Mouse (Mus musculus) ES-Bruce4 (cell line): ENCODE results near the gene Wdr78. TPM values are rescaled to one million over a fixed set of nuclear protein-coding genes. Genes with fewer than 3 reads are reported as not detected.

ENCODE experiments used
- H3K27ac ChIP-seq: 2 replicates; pipeline ENCODE4 v1.5.1; 2012; ENCODE audit warnings: low read length, inconsistent platforms; ENCODE audit not compliant: insufficient read depth
- H3K27me3 ChIP-seq: 2 replicates; pipeline ENCODE4 v1.6.1; 2012; ENCODE audit warnings: mild to moderate bottlenecking, low read length, inconsistent platforms; ENCODE audit not compliant: control insufficient read depth, poor library complexity, insufficient read depth, severe bottlenecking
- H3K36me3 ChIP-seq: 2 replicates; pipeline ENCODE4 v1.6.1; 2012; ENCODE audit warnings: inconsistent platforms, mild to moderate bottlenecking, low read length, moderate library complexity; ENCODE audit not compliant: control insufficient read depth, poor library complexity, insufficient read depth, severe bottlenecking
- H3K4me1 ChIP-seq: one replicate; pipeline ENCODE4 v1.8.1; 2011; ENCODE audit warnings: low read length; ENCODE audit not compliant: control insufficient read depth, insufficient read depth
- H3K4me3 ChIP-seq: 2 replicates; pipeline ENCODE4 v1.5.1; 2011; ENCODE audit warnings: low read depth, mild to moderate bottlenecking, low read length
- H3K9ac ChIP-seq: 2 replicates; pipeline ENCODE4 v1.6.1; 2012; ENCODE audit warnings: low read depth, mild to moderate bottlenecking, inconsistent platforms; ENCODE audit not compliant: poor library complexity, severe bottlenecking
- H3K9me3 ChIP-seq: replicated peaks from 2 replicates; pipeline ENCODE4 v1.6.1; 2012; ENCODE audit warnings: mild to moderate bottlenecking, low read length, inconsistent platforms; ENCODE audit not compliant: control insufficient read depth, poor library complexity, insufficient read depth, severe bottlenecking
- CTCF ChIP-seq: IDR thresholded peaks from one replicate; pipeline ENCODE4 v1.8.1; 2011; ENCODE audit warnings: low read depth, low read length
- EP300 ChIP-seq: IDR thresholded peaks from 2 replicates; pipeline ENCODE4 v1.6.1; 2011; ENCODE audit warnings: low read depth, low read length; ENCODE audit not compliant: insufficient read depth
- POLR2A ChIP-seq: IDR thresholded peaks from one replicate; pipeline ENCODE4 v1.8.1; 2011; ENCODE audit warnings: low read length; ENCODE audit not compliant: insufficient read depth
- polyA plus RNA-seq: library from polyadenylated mRNA; stranded (reverse); fragments of >200 nt; gene quantifications from 2 replicates; pipeline ENCODE4 v1.2.4, GENCODE M21; 2011; ENCODE audit warnings: low read depth; ENCODE audit not compliant: missing spikeins, insufficient read depth, insufficient read length

The Wdr78 gene
- polyA plus RNA-seq, 1 experiment, result 1.8 TPM

DNA sequence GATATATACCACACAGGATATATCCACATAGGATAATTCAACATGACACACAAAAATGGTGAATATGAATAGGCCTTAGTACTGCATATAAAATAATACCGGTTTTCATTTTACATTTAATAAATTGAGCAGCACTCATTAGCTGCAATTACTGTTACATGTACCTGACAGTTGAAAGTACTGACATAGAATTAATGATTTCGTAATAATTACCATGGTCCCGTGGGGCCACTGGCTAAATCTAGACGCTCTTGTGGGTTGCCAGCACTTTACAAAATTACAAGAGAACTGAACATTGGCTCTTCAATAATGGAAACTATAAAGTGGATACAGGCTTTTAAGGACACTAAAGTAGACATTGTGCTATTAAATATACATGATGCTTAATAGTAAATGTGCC, 109.7 kb downstream of the Wdr78 start:
- Histone ChIP-seq H3K4me1 (no peaks in the 10 kb centered on the region), H3K27me3 (no peaks in the 10 kb centered on the region), H3K9ac (no peak overlapping the region), H3K27ac (no peak overlapping the region), H3K4me3 (no peak overlapping the region), H3K9me3 (no peaks in the 10 kb centered on the region), H3K36me3 (no peaks in the 10 kb centered on the region)
- TF ChIP-seq CTCF, result no peak
- TF ChIP-seq POLR2A, result no peak
- TF ChIP-seq EP300, result no peak

DNA sequence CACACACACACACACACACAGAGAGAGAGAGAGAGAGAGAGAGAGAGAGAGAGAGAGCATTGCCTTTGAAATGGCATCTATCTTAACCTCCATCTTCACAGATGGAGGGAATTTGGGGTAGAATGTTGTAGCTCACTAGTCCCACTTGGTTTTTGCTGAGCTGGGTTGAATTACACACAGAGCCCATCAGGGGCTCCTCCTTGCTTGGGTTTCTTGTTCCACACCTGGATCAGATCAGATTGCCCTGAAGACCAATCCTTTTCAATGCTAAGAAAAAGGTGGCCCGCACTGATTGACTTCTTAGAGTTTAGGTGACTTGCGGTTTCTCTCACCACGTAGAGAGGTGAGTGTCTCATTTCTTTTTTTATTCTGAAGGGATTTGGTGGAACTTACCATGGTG, 122.7 kb downstream of the Wdr78 start:
- no peak overlapping the region for H3K27ac ChIP-seq
- H3K27me3 ChIP-seq, result no peaks in the 10 kb centered on the region
- no peak overlapping the region for H3K9ac ChIP-seq
- H3K9me3 ChIP-seq, result no peaks in the 10 kb centered on the region
- no peaks in the 10 kb centered on the region for H3K36me3 ChIP-seq
- TF ChIP-seq CTCF (no peak), EP300 (no peak), POLR2A (no peak)
- no peak overlapping the region for H3K4me3 ChIP-seq
- no peaks in the 10 kb centered on the region for H3K4me1 ChIP-seq

DNA sequence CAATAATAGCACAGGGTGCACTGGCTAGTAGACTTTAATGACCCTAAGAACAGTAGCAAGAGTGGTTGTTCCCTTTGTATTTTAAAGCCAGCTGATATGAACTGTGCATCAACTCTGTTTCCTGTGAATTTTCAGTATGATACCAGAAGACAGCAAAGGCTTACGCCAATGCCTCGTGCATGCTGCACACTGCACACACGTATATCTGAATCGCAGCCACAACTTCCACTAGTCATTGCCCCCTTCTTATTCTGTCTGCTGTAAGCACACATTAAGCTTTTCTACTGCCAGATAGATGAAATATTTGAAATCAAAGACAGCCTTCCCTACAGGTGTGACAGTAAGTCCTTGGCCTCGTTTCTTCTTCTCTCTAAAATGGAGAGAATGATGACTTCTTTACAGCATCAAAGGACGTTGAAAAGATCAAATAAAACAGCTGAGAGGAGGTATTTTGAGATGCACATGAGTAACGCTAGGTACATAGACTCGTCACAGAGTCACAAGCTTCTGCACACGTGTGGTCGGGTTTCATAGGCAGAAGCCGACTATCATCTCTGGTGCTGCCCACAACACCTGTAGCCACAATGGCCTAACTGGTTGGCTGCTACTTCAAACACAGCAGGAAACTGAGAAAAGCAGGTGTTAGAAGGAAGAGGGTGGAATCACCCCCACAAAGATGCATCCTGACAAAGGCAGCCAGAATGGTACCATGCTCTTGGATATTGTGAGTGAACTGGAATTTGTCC, 123.6 kb downstream of the Wdr78 start:
- H3K36me3 ChIP-seq, result no peaks in the 10 kb centered on the region
- TF ChIP-seq CTCF, result no peak
- TF ChIP-seq POLR2A, result no peak
- no peak for TF ChIP-seq EP300
- H3K27me3 ChIP-seq, result no peaks in the 10 kb centered on the region
- no peaks in the 10 kb centered on the region for H3K9me3 ChIP-seq
- H3K4me3 ChIP-seq, result no peak overlapping the region
- no peak overlapping the region for H3K9ac ChIP-seq
- no peaks in the 10 kb centered on the region for H3K4me1 ChIP-seq
- H3K27ac ChIP-seq, result no peak overlapping the region

DNA sequence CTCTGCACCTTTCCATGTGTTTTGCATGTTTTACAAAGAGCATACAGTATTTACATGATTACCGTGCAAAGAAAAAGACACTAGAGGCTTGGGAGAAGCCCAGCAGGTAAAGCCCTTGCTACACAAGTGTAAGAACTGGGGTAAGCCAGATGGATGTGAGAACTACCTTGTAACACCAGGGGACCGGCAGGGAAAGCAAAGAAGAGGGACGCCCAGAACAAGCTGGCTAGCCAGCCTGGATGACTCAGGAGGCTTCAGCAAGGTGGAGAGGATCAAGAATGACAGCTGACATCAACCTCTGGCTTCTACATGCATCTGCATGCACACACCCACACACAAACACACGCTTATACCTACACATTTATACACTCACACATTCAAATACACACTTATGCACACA, 124.3 kb downstream of the Wdr78 start:
- H3K27ac ChIP-seq, result no peak overlapping the region
- no peaks in the 10 kb centered on the region for H3K4me1 ChIP-seq
- no peaks in the 10 kb centered on the region for H3K36me3 ChIP-seq
- no peak overlapping the region for H3K4me3 ChIP-seq
- no peaks in the 10 kb centered on the region for H3K27me3 ChIP-seq
- TF ChIP-seq CTCF, result no peak
- no peak for TF ChIP-seq EP300
- no peaks in the 10 kb centered on the region for H3K9me3 ChIP-seq
- no peak overlapping the region for H3K9ac ChIP-seq

DNA sequence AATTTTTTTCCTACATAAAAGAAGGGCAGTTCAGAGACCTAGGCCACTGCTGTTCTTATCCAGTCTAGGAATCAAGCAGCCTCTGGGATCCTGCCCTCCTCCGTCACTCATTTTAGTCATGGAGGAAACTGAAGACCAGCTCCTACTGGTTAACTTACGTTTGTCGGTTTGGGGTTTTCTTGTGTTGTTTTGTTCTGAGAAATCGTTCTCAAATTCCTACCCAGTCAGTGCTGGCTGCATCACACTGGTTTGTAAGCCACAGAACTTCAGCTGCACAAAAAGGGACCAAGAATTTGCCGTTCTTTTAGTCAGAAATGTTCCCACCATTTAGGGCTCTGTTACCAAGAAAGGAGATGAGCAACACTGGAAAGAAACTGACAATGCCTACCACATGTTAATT, 125.0 kb downstream of the Wdr78 start:
- Histone ChIP-seq H3K4me3 (no peak overlapping the region), H3K36me3 (no peaks in the 10 kb centered on the region), H3K9me3 (no peaks in the 10 kb centered on the region), H3K9ac (no peak overlapping the region), H3K27me3 (no peaks in the 10 kb centered on the region), H3K27ac (no peak overlapping the region), H3K4me1 (no peaks in the 10 kb centered on the region)
- no peak for TF ChIP-seq CTCF
- TF ChIP-seq EP300, result no peak

DNA sequence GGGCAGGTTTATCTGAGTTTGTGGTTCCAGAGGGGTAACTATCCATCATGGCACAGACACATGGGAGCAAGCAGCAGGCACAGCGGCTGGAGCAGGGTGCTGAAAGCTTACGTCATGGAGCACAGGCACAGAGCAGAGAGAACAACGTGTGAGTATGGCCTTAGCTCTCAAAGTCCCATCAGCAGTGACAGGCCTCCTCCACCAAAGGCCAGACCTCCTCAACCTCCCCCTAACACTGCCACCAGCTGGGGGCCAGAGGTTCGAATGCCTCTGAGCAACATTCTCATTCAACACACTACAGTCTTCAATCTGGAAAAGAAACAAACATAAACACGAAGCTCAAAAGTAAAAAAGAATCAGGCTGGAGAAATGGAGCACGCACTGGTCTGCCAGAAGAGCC, 125.8 kb downstream of the Wdr78 start:
- Histone ChIP-seq H3K27ac (no peak overlapping the region), H3K9ac (no peak overlapping the region), H3K36me3 (no peaks in the 10 kb centered on the region), H3K27me3 (no peaks in the 10 kb centered on the region), H3K4me3 (no peak overlapping the region), H3K4me1 (no peaks in the 10 kb centered on the region), H3K9me3 (no peaks in the 10 kb centered on the region)
- TF ChIP-seq EP300 (no peak), POLR2A (no peak), CTCF (no peak)

Other genes with a start within 250 kb of the Wdr78 start
- not detected in 2 replicates for gene Tctex1d1, start 135.9 kb downstream of the Wdr78 start, polyA plus RNA-seq
- gene Insl5, start 87.7 kb downstream of the Wdr78 start, polyA plus RNA-seq, result not detected in 2 replicates
- 77.2 and 85.0 TPM in 2 replicates for gene Mier1, start 165 bp downstream of the Wdr78 start, polyA plus RNA-seq
- 14.1 and 15.0 TPM in 2 replicates for gene Slc35d1, start 100.6 kb upstream of the Wdr78 start, polyA plus RNA-seq
- gene 4921539E11Rik, start 176.3 kb upstream of the Wdr78 start, polyA plus RNA-seq, result not detected in 2 replicates
- 18.0 and 25.8 TPM in 2 replicates for gene Oma1, start 199.3 kb upstream of the Wdr78 start, polyA plus RNA-seq